Mouse (Mus musculus): Measurements from ENCODE around the gene Pxn. TPM values are rescaled to one million over a fixed set of nuclear protein-coding genes. Genes with fewer than 3 reads are reported as not detected.
"Not testable (repeated sequence)": the region's sequence is repeated elsewhere in the genome, so short reads cannot be mapped to it uniquely, and the experiment has no call there.

Pxn gene
- polyA plus RNA-seq, 1 experiment, result 41.6 TPM

DNA sequence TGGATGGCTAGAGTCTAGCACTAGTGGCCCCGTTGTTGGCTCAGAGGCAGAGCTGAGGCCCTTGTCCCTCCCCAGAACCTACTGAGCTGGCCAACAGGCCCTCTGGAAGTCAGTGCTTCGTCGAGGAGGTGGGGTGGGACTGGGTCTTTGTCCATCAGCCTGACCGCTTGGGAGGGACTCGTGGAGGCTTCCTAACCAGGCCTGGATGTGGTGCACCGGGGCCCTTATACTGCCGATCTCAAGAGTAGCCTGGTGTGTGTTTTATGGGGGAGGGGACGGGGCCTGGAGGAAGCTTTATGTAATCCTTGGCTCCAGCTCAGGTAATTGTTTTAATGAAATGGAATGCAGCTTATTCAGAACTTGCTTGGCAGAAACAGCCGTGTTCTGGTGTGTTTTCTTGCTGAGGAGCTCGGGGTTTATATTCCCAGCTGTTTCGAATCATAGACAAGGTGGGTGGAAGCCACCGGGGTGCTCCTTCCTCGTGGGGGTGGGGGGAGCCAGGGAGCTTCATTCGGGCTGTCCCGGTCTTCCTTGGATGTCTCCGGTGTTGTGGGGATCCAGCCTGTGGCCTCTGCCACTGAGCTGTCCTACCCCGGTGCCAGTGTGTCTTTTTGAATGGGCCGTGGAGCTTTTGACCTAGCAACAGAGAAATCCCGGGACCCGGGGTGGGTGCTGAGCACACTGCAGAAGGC lies 8.6 kb downstream of the Pxn start:
- TF ChIP-seq CTCF (IDR thresholded peaks at IDR 0.05; ENCODE audit: extremely low read depth, insufficient read depth, low read length) (no peak), POLR2A (IDR thresholded peaks at IDR 0.05; ENCODE audit: extremely low read depth, insufficient read depth, low read length) (no peak)
- no peak overlapping the region for H3K4me3 ChIP-seq (ENCODE audit: insufficient read depth, low read length)
- peak overlapping the region; percentile 80 for H3K27ac ChIP-seq (ENCODE audit: insufficient read depth, low read length)
- peaks cover 5% of the 10 kb centered on the region for H3K4me1 ChIP-seq (ENCODE audit: control insufficient read depth, insufficient read depth, low read length)

GRCm38 (mm10) chr5:115516081-115516907 lies 9.8 kb downstream of the Pxn start:
- peak overlapping the region; percentile 44; the same call in 1 of the 2 replicates for H3K27ac ChIP-seq (ENCODE audit: insufficient read depth, low read length)
- no peak for TF ChIP-seq CTCF (IDR thresholded peaks at IDR 0.05; ENCODE audit: extremely low read depth, insufficient read depth, low read length)
- TF ChIP-seq POLR2A (IDR thresholded peaks at IDR 0.05; ENCODE audit: extremely low read depth, insufficient read depth, low read length), result no peak
- peaks cover 5% of the 10 kb centered on the region for H3K4me1 ChIP-seq (ENCODE audit: control insufficient read depth, insufficient read depth, low read length)
- no peak overlapping the region for H3K4me3 ChIP-seq (ENCODE audit: insufficient read depth, low read length)

DNA sequence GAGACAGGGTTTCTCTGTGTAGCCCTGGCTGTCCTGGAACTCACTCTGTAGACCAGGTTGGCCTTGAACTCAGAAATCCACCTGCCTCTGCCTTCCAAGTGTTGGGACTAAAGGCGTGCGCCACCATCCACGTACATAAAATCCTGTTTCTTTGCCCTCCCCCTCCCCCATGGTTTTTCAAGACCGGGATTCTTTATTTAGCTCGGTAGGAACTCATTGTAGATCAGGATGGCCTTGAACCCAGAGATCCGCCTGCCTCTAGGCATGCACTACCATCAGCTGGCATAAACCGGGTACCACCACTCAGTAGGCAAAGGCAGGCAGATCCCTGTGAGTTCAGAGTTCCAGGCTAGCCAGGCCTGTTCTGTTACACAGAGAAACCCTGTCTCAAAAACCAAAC lies 10.4 kb downstream of the Pxn start:
- TF ChIP-seq POLR2A (IDR thresholded peaks at IDR 0.05; ENCODE audit: extremely low read depth, insufficient read depth, low read length) (no peak), CTCF (IDR thresholded peaks at IDR 0.05; ENCODE audit: extremely low read depth, insufficient read depth, low read length) (no peak)
- Histone ChIP-seq H3K4me3 (ENCODE audit: insufficient read depth, low read length) (no peak overlapping the region), H3K4me1 (ENCODE audit: control insufficient read depth, insufficient read depth, low read length) (peaks cover 5% of the 10 kb centered on the region), H3K27ac (ENCODE audit: insufficient read depth, low read length) (no peak overlapping the region)

- no peak overlapping the region for H3K27ac ChIP-seq (ENCODE audit: insufficient read depth, low read length)
- H3K4me1 ChIP-seq (ENCODE audit: control insufficient read depth, insufficient read depth, low read length), result peaks cover 5% of the 10 kb centered on the region
- H3K4me3 ChIP-seq (ENCODE audit: insufficient read depth, low read length), result no peak overlapping the region
- TF ChIP-seq CTCF (IDR thresholded peaks at IDR 0.05; ENCODE audit: extremely low read depth, insufficient read depth, low read length) (no peak), POLR2A (IDR thresholded peaks at IDR 0.05; ENCODE audit: extremely low read depth, insufficient read depth, low read length) (no peak)
These were observed 11.0 kb downstream of the Pxn start for GRCm38 (mm10) chr5:115517501-115517900.

DNA sequence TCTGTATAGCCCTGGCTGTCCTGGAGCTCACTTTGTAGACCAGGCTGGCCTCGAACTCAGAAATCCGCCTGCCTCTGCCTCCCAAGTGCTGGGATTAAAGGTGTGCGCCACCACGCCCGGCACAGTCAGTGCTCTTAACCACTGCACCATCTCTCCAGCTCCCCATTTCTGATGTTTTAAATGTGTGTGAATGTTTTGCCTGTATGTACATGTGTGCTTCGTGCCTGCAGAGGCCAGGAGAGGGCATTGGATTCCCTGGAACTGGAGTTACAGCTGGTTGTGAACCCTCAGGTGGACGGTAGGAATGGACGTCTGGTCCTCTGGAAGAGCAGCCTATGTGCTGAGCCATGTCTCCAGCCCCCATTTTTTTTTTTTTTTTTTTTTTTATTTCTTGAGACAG lies 11.7 kb downstream of the Pxn start:
- not testable (repeated sequence) for H3K4me3 ChIP-seq (ENCODE audit: insufficient read depth, low read length); H3K4me1 ChIP-seq (ENCODE audit: control insufficient read depth, insufficient read depth, low read length); H3K27ac ChIP-seq (ENCODE audit: insufficient read depth, low read length)

GRCm38 (mm10) chr5:115520325-115520869 lies 13.9 kb downstream of the Pxn start:
- Histone ChIP-seq H3K4me3 (ENCODE audit: insufficient read depth, low read length) (no peak overlapping the region), H3K4me1 (ENCODE audit: control insufficient read depth, insufficient read depth, low read length) (no peaks in the 10 kb centered on the region), H3K27ac (ENCODE audit: insufficient read depth, low read length) (peak overlapping the region; percentile 60)
- TF ChIP-seq POLR2A (IDR thresholded peaks at IDR 0.05; ENCODE audit: extremely low read depth, insufficient read depth, low read length) (no peak), CTCF (IDR thresholded peaks at IDR 0.05; ENCODE audit: extremely low read depth, insufficient read depth, low read length) (no peak)

DNA sequence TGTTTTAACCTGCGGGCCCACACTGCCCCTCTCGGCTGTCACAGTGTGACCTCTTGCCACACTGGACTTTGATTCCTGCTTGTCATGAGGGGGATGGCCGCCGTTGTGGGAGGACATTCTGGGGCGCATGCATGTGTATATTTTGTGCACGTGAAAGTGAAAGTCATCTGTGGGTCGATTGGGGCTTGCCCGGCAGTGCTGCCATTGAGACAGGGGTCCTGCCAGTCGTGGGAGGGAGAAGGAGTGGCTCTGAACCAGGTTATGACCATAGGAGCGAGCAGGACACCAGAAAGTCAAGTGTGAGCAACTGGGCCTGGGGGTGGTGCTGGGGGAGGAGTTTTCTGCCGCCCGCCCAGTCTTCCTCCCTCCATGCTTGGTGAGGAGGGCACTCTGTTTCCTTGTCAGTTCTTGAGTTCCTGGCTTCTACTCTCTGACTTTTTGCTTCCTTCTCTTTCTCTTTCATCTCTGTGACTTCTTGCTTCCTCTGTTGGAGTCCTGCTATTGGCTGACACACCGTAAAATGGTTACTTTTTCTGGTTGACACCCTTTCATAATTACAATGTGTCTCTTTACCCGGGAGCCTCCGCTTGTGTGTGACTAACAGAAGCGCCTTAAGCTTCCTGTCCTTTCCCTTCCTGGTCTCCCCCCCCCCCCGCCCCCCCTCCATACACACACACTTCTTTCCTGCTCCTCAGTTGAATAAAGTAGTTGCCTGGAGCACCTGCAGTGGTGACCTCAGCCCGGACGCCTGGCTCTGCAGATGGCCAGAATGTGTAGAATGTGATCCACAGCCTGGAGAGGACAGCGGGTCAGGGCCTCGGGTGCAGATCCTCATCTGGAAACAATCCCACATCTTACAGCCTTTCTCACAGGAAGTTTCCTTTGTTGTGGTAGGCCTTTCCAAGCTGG lies 15.3 kb downstream of the Pxn start:
- Histone ChIP-seq H3K4me3 (ENCODE audit: insufficient read depth, low read length) (no peak overlapping the region), H3K27ac (ENCODE audit: insufficient read depth, low read length) (no peak overlapping the region), H3K4me1 (ENCODE audit: control insufficient read depth, insufficient read depth, low read length) (no peaks in the 10 kb centered on the region; the same call in 1 of the 2 replicates)
- TF ChIP-seq CTCF (IDR thresholded peaks at IDR 0.05; ENCODE audit: extremely low read depth, insufficient read depth, low read length) (no peak), POLR2A (IDR thresholded peaks at IDR 0.05; ENCODE audit: extremely low read depth, insufficient read depth, low read length) (no peak)

DNA sequence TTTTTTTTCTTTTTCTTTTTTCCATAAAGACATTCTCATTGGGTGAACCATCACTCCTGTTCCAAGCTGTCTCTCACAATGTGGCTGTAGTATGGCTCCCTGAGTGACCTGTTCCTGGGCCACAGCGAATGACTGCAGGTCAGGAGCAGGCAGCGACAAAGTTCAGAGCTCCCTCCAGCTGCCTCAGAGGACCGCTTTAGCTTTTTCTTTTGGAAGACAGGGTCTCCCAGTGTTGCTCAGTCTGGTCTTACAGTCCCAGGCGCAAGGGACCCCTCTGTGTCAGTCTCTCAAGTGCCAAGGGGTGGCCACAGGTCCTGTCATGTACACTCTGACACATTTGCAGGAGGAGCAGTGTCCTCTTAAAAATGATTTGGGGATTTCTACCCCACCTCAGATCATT lies 16.1 kb downstream of the Pxn start:
- no peaks in the 10 kb centered on the region; the same call in 1 of the 2 replicates for H3K4me1 ChIP-seq (ENCODE audit: control insufficient read depth, insufficient read depth, low read length)
- H3K27ac ChIP-seq (ENCODE audit: insufficient read depth, low read length), result no peak overlapping the region
- no peak for TF ChIP-seq CTCF (IDR thresholded peaks at IDR 0.05; ENCODE audit: extremely low read depth, insufficient read depth, low read length)
- no peak overlapping the region for H3K4me3 ChIP-seq (ENCODE audit: insufficient read depth, low read length)

- no peak overlapping the region for H3K27ac ChIP-seq (ENCODE audit: insufficient read depth, low read length)
- H3K4me3 ChIP-seq (ENCODE audit: insufficient read depth, low read length), result no peak overlapping the region
- TF ChIP-seq CTCF (IDR thresholded peaks at IDR 0.05; ENCODE audit: extremely low read depth, insufficient read depth, low read length), result no peak
- no peak for TF ChIP-seq POLR2A (IDR thresholded peaks at IDR 0.05; ENCODE audit: extremely low read depth, insufficient read depth, low read length)
- H3K4me1 ChIP-seq (ENCODE audit: control insufficient read depth, insufficient read depth, low read length), result no peaks in the 10 kb centered on the region; the same call in 1 of the 2 replicates
These were observed 16.6 kb downstream of the Pxn start for GRCm38 (mm10) chr5:115522981-115523499.

Measured in cortical plate, adult 2 months (tissue).